Mouse (Mus musculus) bone marrow macrophage, adult 2 months (primary cell): ENCODE results near the gene Sh2d3c.

Experiments used
- CTCF ChIP-seq: IDR thresholded peaks from 2 replicates; pipeline ENCODE4 v1.5.1; 2012; ENCODE audit warnings: low read depth, mild to moderate bottlenecking, low read length, moderate library complexity
- POLR2A ChIP-seq: IDR thresholded peaks from 2 replicates; pipeline ENCODE4 v1.6.1; 2012; ENCODE audit warnings: mild to moderate bottlenecking, low read depth, low read length, borderline replicate concordance

- TF ChIP-seq CTCF (no peak), POLR2A (no peak)
Observed at GRCm38 (mm10) chr2:32718761-32719160, 2.1 kb upstream of the Sh2d3c start.
